Mouse (Mus musculus): ENCODE data around the gene Vangl2.

DNA sequence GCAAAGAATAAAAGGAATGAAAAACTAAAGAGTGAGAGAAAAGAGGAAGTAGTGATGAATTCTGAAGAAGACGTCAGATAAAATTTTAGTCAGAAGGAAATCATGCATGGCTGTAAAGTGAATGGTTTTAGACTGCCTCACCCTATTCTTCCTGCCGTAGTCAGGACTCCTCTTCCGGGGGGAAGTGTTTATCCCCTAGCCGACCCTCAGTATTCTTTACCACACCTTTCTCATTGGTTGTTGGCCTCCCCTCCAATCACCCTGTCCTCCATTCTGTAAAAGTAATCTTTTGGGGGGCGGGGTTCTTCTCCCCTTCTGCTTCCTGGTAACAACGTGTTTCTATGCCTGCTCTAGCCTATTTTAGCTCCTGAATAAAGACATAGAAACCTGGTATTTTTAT lies 73.2 kb downstream of the Vangl2 start:
- TF ChIP-seq CTCF (IDR thresholded peaks at IDR 0.05; ENCODE audit: low read depth, low read length) (no peak), POLR2A (IDR thresholded peaks at IDR 0.05; ENCODE audit: borderline replicate concordance, low read depth, low read length) (no peak)
